ENCODE assay signal across 9 mouse cellular contexts in genomic region chr16:5136505-5136904, GRCm38 (mm10). TPM values are rescaled to one million over a fixed set of nuclear protein-coding genes. Genes with fewer than 3 reads are reported as not detected.
DNase-seq lines count a peak whose midpoint lies in the region; ATAC-seq and TF ChIP-seq lines count a peak whose summit lies in the region.
"Had no signal": no experiment of that assay in that cellular context is flagged by ENCODE, and none has a peak within 500 bp of the region (broad histone marks: within the 10 kb centered on the region; RNA-seq: fewer than 3 reads in every experiment).

No protein-coding gene starts in this region.

- TF ChIP-seq CTCF in midbrain, postnatal 0 days (IDR thresholded peaks at IDR 0.05) = no peak

- no peaks in the 10 kb centered on the region for H3K9me3 ChIP-seq in midbrain, postnatal 0 days (ENCODE audit: low read length)

- no peak overlapping the region for H3K27ac ChIP-seq in midbrain, postnatal 0 days (ENCODE audit: low read depth, low read length)
- H3K27ac ChIP-seq: macrophage had no signal

- no peaks in the 10 kb centered on the region for H3K79me2 ChIP-seq in myocyte (ENCODE audit: control insufficient read depth, insufficient read depth)

- H3K4me3 ChIP-seq in myocyte = no peak overlapping the region
- H3K4me3 ChIP-seq in midbrain, postnatal 0 days (ENCODE audit: low read depth, low read length) = no peak overlapping the region

- no peak for TF ChIP-seq POLR2A in myocyte (IDR thresholded peaks at IDR 0.05; ENCODE audit: insufficient read length, low read depth)

- WGBS in midbrain, postnatal 0 days = 32% methylated on average over 4 of the region's 4 CpGs

- no peaks in the 10 kb centered on the region for H3K36me3 ChIP-seq in myocyte (ENCODE audit: control insufficient read depth, insufficient read depth)
- H3K36me3 ChIP-seq in midbrain, postnatal 0 days (ENCODE audit: insufficient read depth, low read length) = no peaks in the 10 kb centered on the region

- ATAC-seq in midbrain, postnatal 0 days (ENCODE audit: low FRiP score) = no peak

- H3K4me2 ChIP-seq in myocyte (ENCODE audit: low read depth) = peak overlapping the region; percentile 61
- no peak overlapping the region for H3K4me2 ChIP-seq in midbrain, postnatal 0 days (ENCODE audit: low read depth, low read length, poor library complexity, severe bottlenecking)

- no peaks in the 10 kb centered on the region for H3K4me1 ChIP-seq in midbrain, postnatal 0 days (ENCODE audit: insufficient read depth, low read length)

- H3ac ChIP-seq in myocyte (ENCODE audit: control insufficient read depth, insufficient read length) = no peak overlapping the region

- H3K27me3 ChIP-seq in myocyte (ENCODE audit: control insufficient read depth, insufficient read depth, insufficient read length) = peaks cover 16% of the 10 kb centered on the region
- peaks cover 28% of the 10 kb centered on the region for H3K27me3 ChIP-seq in midbrain, postnatal 0 days (ENCODE audit: insufficient read depth, low read length)

- no peak overlapping the region for H3K9ac ChIP-seq in midbrain, postnatal 0 days (replicated peaks; ENCODE audit: low read length, poor library complexity, severe bottlenecking)

- DNase-seq in layer of hippocampus, adult 11-12 months (ENCODE audit: low spot score) = peak; percentile 31
- no peak for DNase-seq in layer of hippocampus, postnatal 36 days
- peak; percentile 70 for DNase-seq in fat pad, adult 2 months (ENCODE audit: extremely low read depth, low read depth, low spot score)
- peak; percentile 64 for DNase-seq in kidney, adult 9 months
- DNase-seq in right cerebral cortex, adult 18-20 months = no peak
- DNase-seq in midbrain, postnatal 0 days (ENCODE audit: low spot score) = no peak
- DNase-seq in natural killer cell, adult 2 months (ENCODE audit: low spot score in 2 of 2) = no peak

TF ChIP-seq in myocyte, 11 proteins besides CTCF, POLR2A, EP300 and RAD21:
- TF ChIP-seq TCF3 (IDR thresholded peaks at IDR 0.05; ENCODE audit: insufficient read length, low read depth) (no peak), MYOG (IDR thresholded peaks at IDR 0.05; ENCODE audit: control insufficient read depth in 1 of 3, insufficient read depth in 1 of 3, insufficient read length in 2 of 3, low read depth in 2 of 3) (peak in 1 of 3 experiments; percentile 21), MYOD1 (IDR thresholded peaks at IDR 0.05; ENCODE audit: control insufficient read depth in 1 of 3, insufficient read length in 2 of 3, low read depth in 2 of 3) (peak in 1 of 3 experiments; percentile 25)

RNA-seq across cellular contexts. Expression of gene Ppl, which starts 4.3 kb away (rescaled TPM):
- 1 to 10 TPM; 2.4 to 2.5 TPM for total RNA-seq in layer of hippocampus, postnatal 36 days (2021)
- 0.02 TPM for polyA plus RNA-seq in myocyte (2012; fragmentation: generic; extraction: Trizol)
- total RNA-seq in midbrain, postnatal 0 days (2014; rRNA removed) = 0.14 and 0.88 TPM in 2 replicates
- polyA plus RNA-seq in midbrain, postnatal 0 days (2015; fragmentation: Nextera tagmentation; extraction: Ambion mirVana) = 0.09 and 0.10 TPM in 2 replicates
- polyA plus RNA-seq: macrophage had no signal

RNA-seq across cellular contexts. Expression of gene Sec14l5, which starts 10.4 kb away (rescaled TPM):
- total RNA-seq in layer of hippocampus, postnatal 36 days (2021) = 1 to 10 TPM; 5.7 to 7.9 TPM
- 0.05 TPM for polyA plus RNA-seq in myocyte (2012; fragmentation: generic; extraction: Trizol)
- 0.76 and 1.6 TPM in 2 replicates for total RNA-seq in midbrain, postnatal 0 days (2014; rRNA removed)
- polyA plus RNA-seq in midbrain, postnatal 0 days (2015; fragmentation: Nextera tagmentation; extraction: Ambion mirVana) = 0.09 and 0.14 TPM in 2 replicates
- polyA plus RNA-seq: macrophage had no signal

Comparison
In these comparisons a context has a peak if more than half of its experiments do, and no peak if none do; other contexts are left out.
1. DNase-seq: peak in layer of hippocampus, adult 11-12 months (single experiment), fat pad, adult 2 months (single experiment) and kidney, adult 9 months (single experiment); none in layer of hippocampus, postnatal 36 days (0 of 2), right cerebral cortex, adult 18-20 months (single experiment), midbrain, postnatal 0 days (single experiment) and natural killer cell, adult 2 months (0 of 2).